Comparison of ENCODE assay signal across 8 mouse cellular contexts in genomic region chr17:47611661-47611982, GRCm38 (mm10). TPM values are rescaled to one million over a fixed set of nuclear protein-coding genes. Genes with fewer than 3 reads are reported as not detected.
DNase-seq lines count a peak whose midpoint lies in the region; ATAC-seq and TF ChIP-seq lines count a peak whose summit lies in the region.

No protein-coding gene starts in this region.

- H3K36me3 ChIP-seq in spleen, adult 2 months (ENCODE audit: control insufficient read depth, insufficient read depth, low read length), result no peaks in the 10 kb centered on the region; the same call in 1 of the 2 replicates
- peaks cover 5% of the 10 kb centered on the region; the same call in 1 of the 2 replicates for H3K36me3 ChIP-seq in forebrain, embryonic 11.5 days (ENCODE audit: control insufficient read depth, insufficient read depth, low read length)
- H3K36me3 ChIP-seq in liver, embryonic 11.5 days (ENCODE audit: control insufficient read depth, insufficient read depth, low read length), result peaks cover 33% of the 10 kb centered on the region
- H3K36me3 ChIP-seq in stomach, embryonic 15.5 days, result peaks cover 12% of the 10 kb centered on the region

- 0% methylated on average over 13 of the region's 13 CpGs for WGBS in spleen, adult 2 months
- WGBS in forebrain, embryonic 11.5 days, result 0% methylated on average over 13 of the region's 13 CpGs
- under 1% methylated on average over 13 of the region's 13 CpGs for WGBS in liver, embryonic 11.5 days
- under 1% methylated on average over 13 of the region's 13 CpGs for WGBS in stomach, embryonic 15.5 days

- ATAC-seq in forebrain, embryonic 11.5 days (replicated peaks; ENCODE audit: low FRiP score), result no peak
- ATAC-seq in liver, embryonic 11.5 days (replicated peaks; ENCODE audit: low FRiP score), result no peak
- no peak for ATAC-seq in stomach, embryonic 15.5 days (ENCODE audit: insufficient read depth, low FRiP score, low read depth)

- peak overlapping the region; percentile 73 for H3K9ac ChIP-seq in forebrain, embryonic 11.5 days (ENCODE audit: low read length)
- peak overlapping the region; percentile 72 for H3K9ac ChIP-seq in liver, embryonic 11.5 days (ENCODE audit: low read depth, low read length)
- H3K9ac ChIP-seq in stomach, embryonic 15.5 days, result peak overlapping the region; percentile 57

- peak overlapping the region; percentile 48; the same call in 1 of the 2 replicates for H3K27ac ChIP-seq in spleen, adult 2 months (ENCODE audit: insufficient read depth, low read length)
- H3K27ac ChIP-seq in forebrain, embryonic 11.5 days (ENCODE audit: low read depth, low read length), result no peak overlapping the region
- peak overlapping the region; percentile 51; the same call in 1 of the 2 replicates for H3K27ac ChIP-seq in liver, embryonic 11.5 days (ENCODE audit: low read depth, low read length)
- peak overlapping the region; percentile 81; the same call in 1 of the 2 replicates for H3K27ac ChIP-seq in stomach, embryonic 15.5 days

- no peaks in the 10 kb centered on the region for H3K9me3 ChIP-seq in forebrain, embryonic 11.5 days (ENCODE audit: control insufficient read depth, low read length)
- no peaks in the 10 kb centered on the region for H3K9me3 ChIP-seq in liver, embryonic 11.5 days (ENCODE audit: control insufficient read depth, low read length)
- no peaks in the 10 kb centered on the region for H3K9me3 ChIP-seq in stomach, embryonic 15.5 days

- H3K4me1 ChIP-seq in spleen, adult 2 months (ENCODE audit: control insufficient read depth, insufficient read depth, insufficient read length), result peaks cover 6% of the 10 kb centered on the region; the same call in 1 of the 2 replicates
- peaks cover 11% of the 10 kb centered on the region; the same call in 1 of the 2 replicates for H3K4me1 ChIP-seq in forebrain, embryonic 11.5 days (replicated peaks; ENCODE audit: control insufficient read depth, insufficient read depth, low read length)
- H3K4me1 ChIP-seq in liver, embryonic 11.5 days (replicated peaks; ENCODE audit: control insufficient read depth, insufficient read depth, low read length), result peaks cover 35% of the 10 kb centered on the region
- H3K4me1 ChIP-seq in stomach, embryonic 15.5 days, result peaks cover 21% of the 10 kb centered on the region

- no peak for TF ChIP-seq CTCF in spleen, adult 2 months (IDR thresholded peaks at IDR 0.05; ENCODE audit: extremely low read depth, insufficient read depth, insufficient read length, insufficient replicate concordance)

- no peak for TF ChIP-seq POLR2A in spleen, adult 2 months (IDR thresholded peaks at IDR 0.05; ENCODE audit: low read depth, low read length)

- peak overlapping the region; percentile 86 for H3K4me2 ChIP-seq in forebrain, embryonic 11.5 days (ENCODE audit: low read depth, low read length, severe bottlenecking)
- H3K4me2 ChIP-seq in liver, embryonic 11.5 days, result peak overlapping the region; percentile 92
- peak overlapping the region; percentile 84 for H3K4me2 ChIP-seq in stomach, embryonic 15.5 days

- H3K4me3 ChIP-seq in spleen, adult 2 months (ENCODE audit: extremely low read depth, insufficient read depth, insufficient read length), result peak overlapping the region; percentile 79
- peak overlapping the region; percentile 81 for H3K4me3 ChIP-seq in forebrain, embryonic 11.5 days (ENCODE audit: low read depth, low read length)
- peak overlapping the region; percentile 76 for H3K4me3 ChIP-seq in liver, embryonic 11.5 days (ENCODE audit: low read depth, low read length)
- peak overlapping the region; percentile 72 for H3K4me3 ChIP-seq in stomach, embryonic 15.5 days (replicated peaks)

- DNase-seq in spleen, adult 2 months (ENCODE audit: low read depth in 1 of 2, low spot score in 2 of 2), result no peak
- DNase-seq in spleen, adult 18-20 months, result no peak
- no peak for DNase-seq in forebrain, embryonic 11.5 days (ENCODE audit: low spot score)
- DNase-seq in liver, embryonic 11.5 days (ENCODE audit: low spot score), result no peak
- no peak for DNase-seq in gastrocnemius, adult 8-10 months (ENCODE audit: low spot score in 2 of 2)
- no peak for DNase-seq in MN1 (ENCODE audit: low spot score)
- no peak for DNase-seq in gastrocnemius, adult 18-20 months (ENCODE audit: low spot score)

- H3K27me3 ChIP-seq in spleen, adult 2 months (ENCODE audit: control insufficient read depth, insufficient read depth, low read length), result no peaks in the 10 kb centered on the region
- no peaks in the 10 kb centered on the region for H3K27me3 ChIP-seq in forebrain, embryonic 11.5 days (ENCODE audit: control insufficient read depth, insufficient read depth, low read length)
- no peaks in the 10 kb centered on the region for H3K27me3 ChIP-seq in liver, embryonic 11.5 days (replicated peaks; ENCODE audit: control insufficient read depth, insufficient read depth, low read length)
- no peaks in the 10 kb centered on the region for H3K27me3 ChIP-seq in stomach, embryonic 15.5 days (replicated peaks)

RNA-seq across cellular contexts. Expression of gene Gm20517, which starts 0.2 kb away (rescaled TPM):
- 0.39 and 1.2 TPM in 2 replicates for polyA plus RNA-seq in spleen, adult 2 months (2012; rRNA removed)
- 2.4 and 3.6 TPM in 2 replicates for polyA plus RNA-seq in forebrain, embryonic 11.5 days (2014; fragmentation: Nextera tagmentation; extraction: Ambion mirVana)
- 1.5 and 2.5 TPM in 2 replicates for polyA plus RNA-seq in liver, embryonic 11.5 days (2014; fragmentation: Nextera tagmentation; extraction: Ambion mirVana)
- 1.0 and 1.5 TPM in 2 replicates for polyA plus RNA-seq in stomach, embryonic 15.5 days (2015; fragmentation: Nextera tagmentation; extraction: Ambion mirVana)
- 1 to 10 TPM in 3 of 4 experiments, under 1 TPM in 1; 0.77 to 2.8 (median 1.6) TPM for total RNA-seq in gastrocnemius, adult 8-10 months (2022)
- total RNA-seq in gastrocnemius, adult 18-20 months (2021), result 1 to 10 TPM; 1.6 to 2.6 TPM

RNA-seq across cellular contexts. Expression of gene Med20, which starts 0.2 kb away (rescaled TPM):
- 18.8 and 20.6 TPM in 2 replicates for polyA plus RNA-seq in spleen, adult 2 months (2012; rRNA removed)
- 44.5 and 45.5 TPM in 2 replicates for polyA plus RNA-seq in forebrain, embryonic 11.5 days (2014; fragmentation: Nextera tagmentation; extraction: Ambion mirVana)
- polyA plus RNA-seq in liver, embryonic 11.5 days (2014; fragmentation: Nextera tagmentation; extraction: Ambion mirVana), result 48.9 and 53.3 TPM in 2 replicates
- 38.7 and 39.7 TPM in 2 replicates for polyA plus RNA-seq in stomach, embryonic 15.5 days (2015; fragmentation: Nextera tagmentation; extraction: Ambion mirVana)
- total RNA-seq in gastrocnemius, adult 8-10 months (2022), result 10 to 100 TPM; 13.3 to 19.3 (median 18.1) TPM
- 10 to 100 TPM; 14.7 to 15.4 TPM for total RNA-seq in gastrocnemius, adult 18-20 months (2021)

RNA-seq across cellular contexts. Expression of gene Bysl, which starts 0.3 kb away (rescaled TPM):
- 5.8 and 7.5 TPM in 2 replicates for polyA plus RNA-seq in spleen, adult 2 months (2012; rRNA removed)
- polyA plus RNA-seq in forebrain, embryonic 11.5 days (2014; fragmentation: Nextera tagmentation; extraction: Ambion mirVana), result 34.6 and 37.3 TPM in 2 replicates
- 43.1 and 45.9 TPM in 2 replicates for polyA plus RNA-seq in liver, embryonic 11.5 days (2014; fragmentation: Nextera tagmentation; extraction: Ambion mirVana)
- polyA plus RNA-seq in stomach, embryonic 15.5 days (2015; fragmentation: Nextera tagmentation; extraction: Ambion mirVana), result 21.2 and 21.4 TPM in 2 replicates
- 10 to 100 TPM; 13.8 to 16.5 (median 14.2) TPM for total RNA-seq in gastrocnemius, adult 8-10 months (2022)
- total RNA-seq in gastrocnemius, adult 18-20 months (2021), result 10 to 100 TPM; 13.9 to 15.3 TPM

RNA-seq across cellular contexts. Expression of gene Usp49, which starts 18.9 kb away (rescaled TPM):
- 4.5 and 4.6 TPM in 2 replicates for polyA plus RNA-seq in spleen, adult 2 months (2012; rRNA removed)
- 7.2 and 8.1 TPM in 2 replicates for polyA plus RNA-seq in forebrain, embryonic 11.5 days (2014; fragmentation: Nextera tagmentation; extraction: Ambion mirVana)
- 4.1 and 4.8 TPM in 2 replicates for polyA plus RNA-seq in liver, embryonic 11.5 days (2014; fragmentation: Nextera tagmentation; extraction: Ambion mirVana)
- 5.3 and 6.3 TPM in 2 replicates for polyA plus RNA-seq in stomach, embryonic 15.5 days (2015; fragmentation: Nextera tagmentation; extraction: Ambion mirVana)
- 1 to 10 TPM; 2.0 to 3.4 (median 3.2) TPM for total RNA-seq in gastrocnemius, adult 8-10 months (2022)
- 1 to 10 TPM; 3.0 to 3.5 TPM for total RNA-seq in gastrocnemius, adult 18-20 months (2021)
